Mouse (Mus musculus) cerebellum, adult 2 months (tissue): ENCODE measurements around the gene Ccr7. TPM values are rescaled to one million over a fixed set of nuclear protein-coding genes. Genes with fewer than 3 reads are reported as not detected.
A peak's percentile ranks its signal among the peaks of the same experiment; 100 is the strongest.

Source experiments
- DNase-seq, 2 experiments: peaks; one replicate each; pipeline ENCODE4 v3.0.0; 2021
- H3K27ac ChIP-seq: fragments of 200-500 bp; 2 replicates; pipeline ENCODE4 v1.5.1; 2012; ENCODE audit warnings: low read length, control low read depth, inconsistent platforms; ENCODE audit not compliant: insufficient read depth
- H3K27me3 ChIP-seq: fragments of 200-500 bp; 2 replicates; pipeline ENCODE4 v1.6.1; 2012; ENCODE audit warnings: inconsistent platforms, mild to moderate bottlenecking, low read length, moderate library complexity; ENCODE audit not compliant: control insufficient read depth, insufficient read depth
- H3K4me1 ChIP-seq: fragments of 200-500 bp; 2 replicates; pipeline ENCODE4 v1.6.1; 2011; ENCODE audit warnings: low read length; ENCODE audit not compliant: control insufficient read depth, insufficient read depth
- H3K4me3 ChIP-seq: fragments of 200-500 bp; replicated peaks from 2 replicates; pipeline ENCODE3; 2011; ENCODE audit warnings: mild to moderate bottlenecking, low read depth, low read length, control low read depth; ENCODE audit not compliant: insufficient read depth
- CTCF ChIP-seq: fragments of 200-500 bp; IDR thresholded peaks from 2 replicates; pipeline ENCODE4 v1.5.1; 2011; ENCODE audit warnings: low read depth, mild to moderate bottlenecking, control low read depth, low read length, moderate library complexity, borderline replicate concordance; ENCODE audit not compliant: insufficient read depth
- POLR2A ChIP-seq: fragments of 200-500 bp; IDR thresholded peaks from 2 replicates; pipeline ENCODE4 v1.6.1; 2011; ENCODE audit warnings: low read length, control low read depth, borderline replicate concordance; ENCODE audit not compliant: insufficient read depth
- WGBS: fragments of 180-500 bp; shearing (Covaris S2); methylation state at CpG from one replicate; pipeline ENCODE4 v1.1.7; 2018; 5-methylcytosine and 5-hydroxymethylcytosine counted together
- polyA plus RNA-seq: library from polyadenylated mRNA; depleted of rRNA; stranded (reverse); fragments of >200 nt; gene quantifications from 2 replicates; pipeline ENCODE4 v1.2.3, GENCODE M21; 2012; rRNA removed

Gene Ccr7
- 0.11 and 0.30 TPM in 2 replicates for polyA plus RNA-seq

- TF ChIP-seq CTCF, result no peak
- no peak for TF ChIP-seq POLR2A
- DNase-seq, result no peak
- H3K27ac ChIP-seq, result no peak within 1 kb of the TSS
- 79% methylated on average over 12 of the region's 12 CpGs for WGBS
- no peaks in the 10 kb centered on the region for H3K4me1 ChIP-seq
- no peaks in the 10 kb centered on the region; the same call in 1 of the 2 replicates for H3K27me3 ChIP-seq
- no peak within 1 kb of the TSS for H3K4me3 ChIP-seq
Measured at GRCm38 (mm10) chr11:99154987-99155641, at the start of gene Ccr7. Ccr7 (minus strand) TSS chr11:99155077.

- 22% methylated on average over 14 of the region's 14 CpGs for WGBS
- Histone ChIP-seq H3K4me1 (no peaks in the 10 kb centered on the region), H3K27me3 (no peaks in the 10 kb centered on the region), H3K4me3 (no peak overlapping the region), H3K27ac (no peak overlapping the region)
- TF ChIP-seq POLR2A (no peak), CTCF (peak; percentile 88)
- DNase-seq, result peak; percentile 60 to 72
Measured at GRCm38 (mm10) chr11:99189154-99189582, 34.3 kb upstream of the Ccr7 start.

DNA sequence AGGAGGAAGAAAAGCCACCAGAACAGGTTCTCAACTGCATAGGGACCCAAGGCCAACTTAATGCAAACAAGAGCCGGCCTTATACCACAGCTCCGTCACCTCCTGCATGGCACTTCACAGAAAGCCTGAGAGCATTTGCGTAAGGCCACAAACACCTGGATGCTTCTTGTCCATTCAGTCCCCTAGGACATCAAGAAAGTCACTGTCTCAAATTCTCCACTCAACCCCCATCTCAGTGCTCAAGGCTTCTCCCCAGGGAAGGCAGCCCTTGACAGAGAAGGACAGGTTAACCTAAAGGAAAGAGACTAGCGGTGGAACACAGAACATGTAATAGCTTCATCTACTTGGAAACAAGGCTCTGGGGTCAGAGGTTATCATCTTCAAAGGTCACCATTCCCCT is 32.5 kb upstream of the Ccr7 start:
- no peak for DNase-seq
- Histone ChIP-seq H3K4me3 (no peak overlapping the region), H3K27me3 (no peaks in the 10 kb centered on the region), H3K4me1 (no peaks in the 10 kb centered on the region), H3K27ac (no peak overlapping the region)
- TF ChIP-seq POLR2A, result no peak
- no peak for TF ChIP-seq CTCF
- 97% methylated on average over 4 of the region's 4 CpGs for WGBS

DNA sequence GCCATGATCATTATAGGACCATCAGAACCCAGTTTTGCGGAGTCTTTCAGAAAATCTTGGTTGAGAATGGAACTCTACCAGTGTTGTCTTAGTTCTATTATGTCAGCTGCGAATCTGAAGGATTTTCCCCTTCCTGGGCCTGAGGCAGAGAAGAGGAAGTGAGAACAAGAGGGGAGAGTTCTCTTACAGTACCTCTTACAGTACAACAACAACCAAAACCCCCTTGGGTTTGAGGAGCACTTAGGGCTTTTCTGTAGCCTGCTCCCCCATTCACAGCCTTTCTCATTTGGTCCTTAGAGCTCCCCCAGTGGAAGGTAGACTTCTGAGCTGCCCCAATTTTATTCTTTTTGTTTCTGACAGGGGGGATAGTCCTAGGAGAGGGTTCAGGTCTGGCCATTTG is 32.0 kb upstream of the Ccr7 start:
- Histone ChIP-seq H3K27me3 (no peaks in the 10 kb centered on the region), H3K4me3 (no peak overlapping the region), H3K4me1 (no peaks in the 10 kb centered on the region), H3K27ac (no peak overlapping the region)
- TF ChIP-seq POLR2A, result no peak
- 77% methylated on average over 2 of the region's 2 CpGs for WGBS
- no peak for DNase-seq

DNA sequence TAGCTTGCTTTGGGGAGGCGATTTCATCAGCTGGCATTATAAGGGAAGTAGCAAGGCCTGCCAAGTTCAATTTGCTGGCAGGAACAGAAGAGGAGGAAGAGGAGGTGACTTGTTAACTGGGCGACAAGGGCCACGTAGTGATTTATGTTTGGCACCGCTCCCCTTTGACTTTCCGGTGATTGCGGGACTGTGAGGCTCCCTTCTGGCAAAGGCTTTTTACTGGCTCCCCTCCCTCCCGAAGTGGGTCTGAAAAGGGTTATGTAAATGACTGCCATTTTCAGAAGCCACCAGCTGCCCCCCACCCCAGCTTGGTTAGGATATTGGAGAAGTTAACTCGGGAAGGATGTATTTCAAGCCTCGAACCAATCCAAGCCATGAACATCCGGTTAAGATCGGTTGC is 27.7 kb upstream of the Ccr7 start:
- WGBS, result 32% methylated on average over 11 of the region's 11 CpGs
- no peak for DNase-seq

GRCm38 (mm10) chr11:99180071-99180470 is 25.2 kb upstream of the Ccr7 start:
- no peak for DNase-seq
- TF ChIP-seq CTCF, result no peak
- no peak for TF ChIP-seq POLR2A
- no peaks in the 10 kb centered on the region for H3K27me3 ChIP-seq
- no peaks in the 10 kb centered on the region for H3K4me1 ChIP-seq
- WGBS, result 83% methylated on average over 5 of the region's 5 CpGs
- no peak overlapping the region for H3K4me3 ChIP-seq
- H3K27ac ChIP-seq, result no peak overlapping the region

More for the DNA sequence above, 27.7 kb upstream of the Ccr7 start:
- Histone ChIP-seq H3K27ac (no peak overlapping the region), H3K4me1 (no peaks in the 10 kb centered on the region), H3K4me3 (no peak overlapping the region), H3K27me3 (no peaks in the 10 kb centered on the region)
- TF ChIP-seq POLR2A, result no peak
- TF ChIP-seq CTCF, result no peak

DNA sequence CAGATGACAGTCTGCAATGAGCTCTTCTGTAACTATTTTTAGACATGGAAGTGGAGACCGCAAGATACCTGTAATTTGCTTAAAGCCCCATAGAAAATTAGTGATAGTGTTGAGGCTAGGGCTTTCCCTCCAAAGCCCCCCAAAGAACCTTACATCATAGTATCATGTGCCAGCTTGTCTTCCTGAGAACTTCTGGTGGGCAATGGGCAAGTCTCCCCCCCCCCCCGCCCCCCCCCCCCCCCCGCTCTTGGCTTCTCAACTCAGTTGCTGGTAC is 23.0 kb upstream of the Ccr7 start:
- H3K27ac ChIP-seq, result no peak overlapping the region
- TF ChIP-seq CTCF (no peak), POLR2A (no peak)
- no peaks in the 10 kb centered on the region for H3K27me3 ChIP-seq
- H3K4me3 ChIP-seq, result no peak overlapping the region
- no peaks in the 10 kb centered on the region for H3K4me1 ChIP-seq
- WGBS, result 47% methylated on average over 2 of the region's 3 CpGs
- no peak for DNase-seq

DNA sequence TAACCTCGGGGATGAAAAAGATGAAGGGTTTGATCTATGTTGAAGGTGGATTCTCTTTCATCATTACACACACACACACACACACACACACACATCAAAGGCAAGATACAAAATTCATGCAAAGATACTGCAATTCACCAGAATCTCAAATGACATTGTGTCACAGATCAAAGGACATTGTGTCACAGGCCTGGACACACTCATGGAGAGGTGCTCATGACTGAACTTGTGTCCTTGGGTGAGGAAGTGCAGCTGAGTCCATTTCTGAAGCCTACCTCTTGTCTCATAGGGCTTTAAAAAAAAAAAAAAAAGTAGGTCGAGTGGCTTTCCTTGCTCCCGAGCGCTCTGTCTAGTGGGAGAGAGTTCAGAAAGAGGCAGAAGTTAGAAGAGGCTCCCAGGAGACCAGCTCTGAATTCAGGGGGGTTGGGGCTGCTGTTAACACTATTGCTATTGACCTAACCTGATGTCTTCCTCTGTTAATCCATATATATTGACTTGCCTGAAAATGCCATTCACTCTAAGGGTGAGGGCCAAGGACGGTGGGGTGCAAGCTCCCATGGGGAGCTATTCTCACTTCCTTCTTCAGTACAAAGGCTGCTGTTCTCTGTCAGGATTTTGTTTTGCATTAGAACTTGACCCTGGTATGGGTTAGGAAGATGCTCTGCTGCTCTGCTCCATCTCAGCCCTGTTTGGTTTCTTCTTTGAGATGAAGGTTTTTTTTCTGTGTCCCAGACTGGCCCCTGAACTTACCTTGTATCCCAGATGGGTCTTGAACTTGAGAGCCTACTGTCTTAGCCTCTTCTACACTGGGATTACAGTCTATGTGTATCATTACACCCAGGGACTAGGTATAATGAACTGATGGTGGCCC is 22.4 kb upstream of the Ccr7 start:
- TF ChIP-seq POLR2A (no peak), CTCF (no peak)
- WGBS, result 55% methylated on average over 5 of the region's 5 CpGs

More for the DNA sequence above, 22.4 kb upstream of the Ccr7 start:
- Histone ChIP-seq H3K4me1 (no peaks in the 10 kb centered on the region), H3K4me3 (no peak overlapping the region), H3K27me3 (no peaks in the 10 kb centered on the region), H3K27ac (no peak overlapping the region)
- no peak for DNase-seq
